Mouse (Mus musculus) neural tube, embryonic 13.5 days (tissue): ENCODE results near the gene Focad. TPM values are rescaled to one million over a fixed set of nuclear protein-coding genes. Genes with fewer than 3 reads are reported as not detected.

Source experiments
- ATAC-seq: fragments of 200-750 bp; cut with Nextera tagmentation; 2 replicates; pipeline ENCODE4 v1.8.0; 2017; ENCODE audit warnings: low read depth, mild to moderate bottlenecking, moderate TSS enrichment, moderate library complexity
- H3K27ac ChIP-seq: fragments of 300-500 bp; sonication (generic); replicated peaks from 2 replicates; pipeline ENCODE4 v1.5.1; 2015; ENCODE audit warnings: moderate library complexity, mild to moderate bottlenecking, inconsistent platforms
- H3K27me3 ChIP-seq: fragments of 300-500 bp; sonication (generic); 2 replicates; pipeline ENCODE4 v1.6.1; 2015; ENCODE audit warnings: mild to moderate bottlenecking, inconsistent platforms
- H3K36me3 ChIP-seq: fragments of 300-500 bp; sonication (generic); 2 replicates; pipeline ENCODE4 v1.6.1; 2015; ENCODE audit warnings: mild to moderate bottlenecking, inconsistent platforms
- H3K4me1 ChIP-seq: fragments of 300-500 bp; sonication (generic); replicated peaks from 2 replicates; pipeline ENCODE4 v1.6.1; 2015; ENCODE audit warnings: inconsistent platforms
- H3K4me2 ChIP-seq: fragments of 300-500 bp; sonication (generic); 2 replicates; pipeline ENCODE4 v1.6.1; 2015; ENCODE audit warnings: inconsistent platforms, mild to moderate bottlenecking, moderate library complexity
- H3K4me3 ChIP-seq: fragments of 300-500 bp; sonication (generic); 2 replicates; pipeline ENCODE4 v1.5.1; 2015; ENCODE audit warnings: mild to moderate bottlenecking, inconsistent platforms
- H3K9ac ChIP-seq: fragments of 300-500 bp; sonication (generic); 2 replicates; pipeline ENCODE4 v1.6.1; 2015; ENCODE audit warnings: moderate library complexity, mild to moderate bottlenecking, inconsistent platforms
- H3K9me3 ChIP-seq: fragments of 300-500 bp; sonication (generic); 2 replicates; pipeline ENCODE4 v1.6.1; 2016; ENCODE audit warnings: inconsistent platforms
- WGBS: fragments of 180-500 bp; shearing (Covaris S2); methylation state at CpG from one replicate; pipeline ENCODE4 v1.1.7; 2015; 5-methylcytosine and 5-hydroxymethylcytosine counted together
- polyA plus RNA-seq: library from polyadenylated mRNA; unstranded; fragments of >200 nt; fragmentation: Nextera tagmentation; extraction: Ambion mirVana; gene quantifications from 2 replicates; pipeline ENCODE4 v1.2.1, GENCODE M21; 2015

Focad gene
- polyA plus RNA-seq, 1 experiment from 2014 or later: 12.3 TPM

GRCm38 (mm10) chr4:88218797-88219196 lies 124.4 kb downstream of the Focad start:
- Histone ChIP-seq H3K4me3 (no peak overlapping the region), H3K36me3 (no peaks in the 10 kb centered on the region), H3K4me1 (no peaks in the 10 kb centered on the region), H3K9me3 (no peaks in the 10 kb centered on the region), H3K27me3 (no peaks in the 10 kb centered on the region), H3K4me2 (no peak overlapping the region), H3K9ac (no peak overlapping the region), H3K27ac (no peak overlapping the region)
- WGBS: 84% methylated on average over 2 of the region's 2 CpGs
- no peak for ATAC-seq

DNA sequence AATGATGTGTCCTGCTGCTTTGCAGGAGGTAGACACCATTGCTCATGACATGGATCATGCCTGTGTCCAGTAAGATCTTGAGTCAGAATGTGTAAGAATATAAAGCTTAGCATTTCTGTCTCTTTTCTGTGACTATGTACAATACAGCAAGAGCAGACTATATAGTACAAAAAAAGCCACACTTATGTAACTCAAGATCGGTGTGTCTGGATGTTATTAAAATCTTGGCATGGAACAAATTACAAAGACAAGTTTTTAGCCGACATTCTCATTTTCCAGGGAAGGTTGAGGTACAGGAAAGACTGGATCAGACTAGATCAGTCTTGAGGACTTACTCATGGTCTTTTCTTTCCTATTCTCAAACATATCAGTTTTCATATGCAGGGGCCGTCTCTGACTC lies 136.9 kb downstream of the Focad start:
- H3K9ac ChIP-seq: no peak overlapping the region
- H3K36me3 ChIP-seq: no peaks in the 10 kb centered on the region
- H3K27ac ChIP-seq: no peak overlapping the region
- H3K4me1 ChIP-seq: no peaks in the 10 kb centered on the region
- 93% methylated on average over 3 of the region's 3 CpGs for WGBS
- no peaks in the 10 kb centered on the region for H3K27me3 ChIP-seq
- no peak overlapping the region for H3K4me2 ChIP-seq
- no peak overlapping the region for H3K4me3 ChIP-seq
- H3K9me3 ChIP-seq: no peaks in the 10 kb centered on the region
- no peak for ATAC-seq

DNA sequence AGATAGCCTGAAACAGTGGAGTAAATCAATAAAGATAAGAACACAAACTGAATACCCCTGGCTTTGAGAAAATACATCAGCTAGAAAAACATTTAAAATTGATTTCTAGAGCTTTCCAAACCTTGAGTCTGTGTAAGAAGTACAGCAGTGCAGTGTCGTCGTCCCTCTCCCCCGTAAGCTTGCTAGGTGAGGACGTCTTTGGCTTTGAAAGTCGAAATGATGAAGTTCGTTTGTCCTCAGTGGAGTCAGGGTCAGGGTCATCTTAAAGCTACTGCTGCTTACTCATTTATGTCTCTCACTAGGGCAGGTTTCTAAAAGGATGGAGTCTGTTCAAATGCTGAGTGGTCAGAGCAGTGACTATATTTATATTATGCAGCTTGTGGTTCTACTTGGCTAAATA lies 141.5 kb downstream of the Focad start:
- no peak overlapping the region for H3K4me2 ChIP-seq
- no peaks in the 10 kb centered on the region for H3K27me3 ChIP-seq
- 62% methylated on average over 6 of the region's 6 CpGs for WGBS
- no peak for ATAC-seq
- H3K9ac ChIP-seq: no peak overlapping the region
- no peak overlapping the region for H3K27ac ChIP-seq
- H3K36me3 ChIP-seq: no peaks in the 10 kb centered on the region
- H3K4me1 ChIP-seq: peaks cover 27% of the 10 kb centered on the region
- H3K4me3 ChIP-seq: no peak overlapping the region
- H3K9me3 ChIP-seq: no peaks in the 10 kb centered on the region

DNA sequence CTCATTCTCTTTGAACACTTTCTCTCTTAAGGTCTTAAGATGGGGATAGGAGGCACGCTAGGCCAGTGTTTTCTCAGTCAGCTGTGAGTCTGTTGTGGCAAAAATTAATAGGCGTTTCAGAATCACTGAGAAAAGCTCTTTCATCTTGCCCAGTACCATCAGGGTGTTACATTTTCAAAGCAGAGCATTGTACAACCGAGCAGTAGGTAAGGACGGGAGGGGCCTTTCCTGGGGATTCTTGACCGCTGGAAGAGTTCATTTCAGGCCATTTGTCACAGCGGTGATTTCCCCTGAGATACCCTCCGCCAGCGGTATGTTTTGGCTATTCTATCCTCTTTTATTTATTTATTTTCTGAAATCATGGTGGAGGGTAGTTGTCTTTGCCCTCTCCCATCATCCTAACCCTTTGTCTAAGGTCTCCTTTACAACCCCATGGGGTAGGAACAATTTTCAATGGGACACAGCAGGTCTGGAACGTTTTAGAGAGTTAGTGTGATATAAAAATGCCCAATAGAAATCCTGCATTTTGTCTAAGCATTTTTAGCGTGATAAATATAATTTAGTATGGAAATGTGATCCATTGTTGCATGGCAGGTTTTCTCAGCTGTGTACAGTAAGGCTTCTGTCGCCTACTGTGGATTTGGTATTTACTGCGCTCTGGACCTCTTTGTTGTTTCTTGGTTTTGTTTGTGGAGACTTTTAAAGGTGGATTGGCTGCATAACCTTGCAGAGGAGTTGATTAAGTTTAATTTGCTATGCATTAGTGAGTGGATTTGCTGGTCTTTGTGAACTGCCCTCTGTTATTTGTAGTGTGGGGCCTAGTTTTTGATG lies 142.7 kb downstream of the Focad start:
- peak; percentile 47; the same call in 1 of the 2 replicates for ATAC-seq
- Histone ChIP-seq H3K4me1 (peaks cover 27% of the 10 kb centered on the region), H3K4me3 (no peak overlapping the region), H3K4me2 (no peak overlapping the region), H3K27ac (no peak overlapping the region), H3K36me3 (no peaks in the 10 kb centered on the region), H3K9me3 (no peaks in the 10 kb centered on the region), H3K27me3 (no peaks in the 10 kb centered on the region), H3K9ac (no peak overlapping the region)
- 23% methylated on average over 12 of the region's 12 CpGs for WGBS

- 0 out of 2 replicates have a peak overlapping the region, but pooled peaks have one; percentile 11 for H3K4me2 ChIP-seq
- 25% methylated on average over 7 of the region's 7 CpGs for WGBS
- no peak overlapping the region for H3K27ac ChIP-seq
- no peak for ATAC-seq
- no peaks in the 10 kb centered on the region for H3K36me3 ChIP-seq
- peak overlapping the region; percentile 34; the same call in 1 of the 2 replicates for H3K9ac ChIP-seq
- H3K9me3 ChIP-seq: no peaks in the 10 kb centered on the region
- H3K4me1 ChIP-seq: peaks cover 27% of the 10 kb centered on the region
- H3K27me3 ChIP-seq: no peaks in the 10 kb centered on the region
- H3K4me3 ChIP-seq: no peak overlapping the region
These were observed 143.9 kb downstream of the Focad start for GRCm38 (mm10) chr4:88238351-88238750.

DNA sequence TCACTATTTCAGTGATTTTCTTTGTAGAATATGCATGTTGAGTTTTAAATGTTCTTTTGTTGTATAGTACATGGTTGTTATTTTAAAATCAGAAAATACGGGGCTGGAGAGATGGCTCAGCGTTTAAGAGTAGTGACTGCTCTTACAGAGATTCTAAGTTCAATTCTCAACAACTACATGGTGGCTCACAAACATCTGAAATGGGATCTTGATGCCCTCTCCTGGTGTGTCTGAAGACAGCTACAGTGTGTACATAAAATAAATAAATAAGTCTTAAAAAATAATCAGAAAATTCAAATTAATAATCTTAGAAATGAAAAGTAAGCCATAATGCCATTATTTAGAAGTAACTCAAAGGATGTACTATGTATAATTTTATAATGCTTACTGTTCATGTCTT lies 149.4 kb downstream of the Focad start:
- Histone ChIP-seq H3K9me3 (no peaks in the 10 kb centered on the region), H3K36me3 (no peaks in the 10 kb centered on the region), H3K27ac (no peak overlapping the region), H3K4me2 (no peak overlapping the region), H3K27me3 (no peaks in the 10 kb centered on the region), H3K4me1 (peaks cover 7% of the 10 kb centered on the region), H3K4me3 (no peak overlapping the region), H3K9ac (no peak overlapping the region)
- no peak for ATAC-seq
- WGBS: 91% methylated on average over 2 of the region's 2 CpGs

GRCm38 (mm10) chr4:88245494-88245893 lies 151.1 kb downstream of the Focad start:
- no peaks in the 10 kb centered on the region for H3K4me1 ChIP-seq
- H3K4me3 ChIP-seq: no peak overlapping the region
- no peak overlapping the region for H3K4me2 ChIP-seq
- H3K9me3 ChIP-seq: no peaks in the 10 kb centered on the region
- 76% methylated on average over 4 of the region's 4 CpGs for WGBS
- no peak overlapping the region for H3K9ac ChIP-seq
- H3K36me3 ChIP-seq: no peaks in the 10 kb centered on the region
- H3K27ac ChIP-seq: no peak overlapping the region
- no peaks in the 10 kb centered on the region for H3K27me3 ChIP-seq
- ATAC-seq: no peak

GRCm38 (mm10) chr4:88261349-88261748 lies 166.9 kb downstream of the Focad start:
- no peak for ATAC-seq
- H3K4me1 ChIP-seq: peaks cover 7% of the 10 kb centered on the region
- no peaks in the 10 kb centered on the region for H3K9me3 ChIP-seq
- no peak overlapping the region for H3K4me2 ChIP-seq
- no peaks in the 10 kb centered on the region for H3K36me3 ChIP-seq
- no peak overlapping the region for H3K4me3 ChIP-seq
- 87% methylated on average over 5 of the region's 5 CpGs for WGBS
- no peak overlapping the region for H3K27ac ChIP-seq
- H3K9ac ChIP-seq: no peak overlapping the region
- H3K27me3 ChIP-seq: no peaks in the 10 kb centered on the region

DNA sequence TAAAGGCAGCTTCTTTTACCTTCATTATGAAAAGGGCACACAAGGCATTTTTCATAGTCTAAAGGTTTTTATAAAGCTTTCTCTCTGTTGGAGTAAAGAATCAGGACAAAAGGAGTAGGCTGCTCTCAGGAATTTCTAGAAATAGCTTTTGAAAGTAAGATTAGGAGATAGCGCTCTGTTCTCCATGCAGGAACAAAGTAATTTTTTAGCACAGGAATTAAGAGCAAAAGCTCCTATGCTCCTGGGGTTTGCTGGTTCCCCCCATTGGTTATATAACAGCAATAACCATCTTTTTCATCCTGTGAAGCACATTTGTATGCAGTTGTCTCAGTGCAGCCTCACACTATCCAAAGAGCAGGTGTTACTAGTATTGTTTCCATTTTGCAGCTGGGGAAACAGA lies 170.1 kb downstream of the Focad start:
- Histone ChIP-seq H3K27me3 (no peaks in the 10 kb centered on the region), H3K9ac (no peak overlapping the region), H3K4me3 (no peak overlapping the region), H3K27ac (no peak overlapping the region), H3K9me3 (no peaks in the 10 kb centered on the region), H3K36me3 (no peaks in the 10 kb centered on the region), H3K4me1 (peaks cover 7% of the 10 kb centered on the region), H3K4me2 (no peak overlapping the region)
- no peak for ATAC-seq
- 54% methylated on average over 1 of the region's 1 CpGs for WGBS

GRCm38 (mm10) chr4:88270408-88271067 lies 176.1 kb downstream of the Focad start:
- H3K4me3 ChIP-seq: no peak overlapping the region
- H3K27ac ChIP-seq: no peak overlapping the region
- no peaks in the 10 kb centered on the region for H3K36me3 ChIP-seq
- ATAC-seq: no peak
- no peak overlapping the region for H3K4me2 ChIP-seq
- 81% methylated on average over 7 of the region's 7 CpGs for WGBS
- no peaks in the 10 kb centered on the region for H3K27me3 ChIP-seq
- no peaks in the 10 kb centered on the region for H3K9me3 ChIP-seq
- H3K9ac ChIP-seq: no peak overlapping the region
- H3K4me1 ChIP-seq: peaks cover 4% of the 10 kb centered on the region

GRCm38 (mm10) chr4:88275571-88276041 lies 181.2 kb downstream of the Focad start:
- H3K9ac ChIP-seq: no peak overlapping the region
- no peak for ATAC-seq
- H3K9me3 ChIP-seq: no peaks in the 10 kb centered on the region
- H3K27me3 ChIP-seq: no peaks in the 10 kb centered on the region
- WGBS: 56% methylated on average over 6 of the region's 6 CpGs
- H3K4me1 ChIP-seq: peaks cover 11% of the 10 kb centered on the region
- H3K36me3 ChIP-seq: no peaks in the 10 kb centered on the region
- H3K4me3 ChIP-seq: no peak overlapping the region
- no peak overlapping the region for H3K4me2 ChIP-seq
- peak overlapping the region; percentile 54; the same call in 1 of the 2 replicates for H3K27ac ChIP-seq

GRCm38 (mm10) chr4:88276058-88276734 lies 181.8 kb downstream of the Focad start:
- Histone ChIP-seq H3K4me3 (no peak overlapping the region), H3K9ac (no peak overlapping the region), H3K36me3 (no peaks in the 10 kb centered on the region), H3K9me3 (no peaks in the 10 kb centered on the region), H3K4me2 (no peak overlapping the region), H3K4me1 (peaks cover 11% of the 10 kb centered on the region), H3K27me3 (no peaks in the 10 kb centered on the region), H3K27ac (no peak overlapping the region)
- WGBS: 73% methylated on average over 4 of the region's 4 CpGs
- ATAC-seq: no peak
